Mouse (Mus musculus): ENCODE results near the gene Gnb3. TPM values are rescaled to one million over a fixed set of nuclear protein-coding genes. Genes with fewer than 3 reads are reported as not detected.

The Gnb3 gene
- total and polyA plus RNA-seq, 3 experiments = 0.64 to 4.1 (median 2.2) TPM

DNA sequence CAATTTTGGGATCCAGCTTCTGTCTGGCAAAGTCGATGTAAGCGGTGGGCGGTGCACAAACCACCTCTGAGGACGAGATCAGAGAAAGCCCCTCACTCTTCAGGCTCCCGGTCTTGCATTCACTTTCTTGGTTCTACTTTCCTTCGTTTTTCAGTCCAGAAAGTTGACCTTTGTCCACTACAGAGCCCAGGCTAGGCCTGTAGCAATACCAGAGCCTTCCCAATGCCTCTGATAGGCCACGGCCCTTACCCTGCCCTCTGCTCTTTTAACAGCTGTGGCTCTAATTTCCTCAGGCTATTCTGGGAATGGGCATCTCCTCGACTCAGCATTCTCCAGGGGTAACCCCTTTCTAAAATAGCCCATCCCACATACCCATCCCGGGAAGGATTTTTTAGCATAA lies 27.2 kb downstream of the Gnb3 start:
- in situ Hi-C loops (cut with MboI; ENCODE audit: low pct_ligation_motif_present, low pct_unique_long_range_greater_than_20kb, low sequenced_read_pairs) (no loop called here), dilution Hi-C loops (cut with MboI; ENCODE audit: extremely low pct_ligation_motif_present, extremely low pct_unique_long_range_greater_than_20kb, low sequenced_read_pairs) (no loop called here)
- Histone ChIP-seq H3K4me3 (replicated peaks in 1 of 3; ENCODE audit: low read depth in 2 of 3, low read length in 2 of 3, poor library complexity in 1 of 3) (peak overlapping the region; percentile 73 to 97 (median 82)), H3K27me3 (replicated peaks) (no peaks in the 10 kb centered on the region), H3K79me2 (replicated peaks; ENCODE audit: control insufficient read depth, extremely low read depth, insufficient read depth, poor library complexity, severe bottlenecking) (peaks cover 23% of the 10 kb centered on the region), H3K9me3 (replicated peaks; ENCODE audit: low read length) (no peaks in the 10 kb centered on the region), H3K9ac (ENCODE audit: insufficient read depth, low read depth) (peak overlapping the region; percentile 95), H3K4me2 (ENCODE audit: insufficient read depth, low read depth, poor library complexity, severe bottlenecking) (peak overlapping the region; percentile 68), H3K4me1 (ENCODE audit: control insufficient read depth in 1 of 2, insufficient read depth in 2 of 2) (peaks cover 5 to 38% of the 10 kb centered on the region in 2 experiments), H3K27ac (ENCODE audit: insufficient read depth, low read depth) (no peak overlapping the region; the same call in 1 of the 2 replicates), H3K36me3 (replicated peaks in 1 of 2; ENCODE audit: control insufficient read depth in 1 of 2, insufficient read depth in 1 of 2, low read length in 1 of 2) (peaks cover 53 to 81% of the 10 kb centered on the region in 2 experiments)
- TF ChIP-seq ZNF384 (IDR thresholded peaks at IDR 0.05; ENCODE audit: low read depth, low read length) = no peak
- no peak for TF ChIP-seq CTCF (conservative IDR thresholded peaks at IDR 0.05 in 1 of 2, IDR thresholded peaks at IDR 0.05 in 1 of 2; ENCODE audit: low read depth in 2 of 2, low read length in 2 of 2)
- TF ChIP-seq PAX5 (IDR thresholded peaks at IDR 0.05; ENCODE audit: low read length) = no peak
- no peak for TF ChIP-seq USF1 (IDR thresholded peaks at IDR 0.05; ENCODE audit: low read depth, low read length)
- no peak for TF ChIP-seq SMC3 (IDR thresholded peaks at IDR 0.05; ENCODE audit: low read depth, low read length)
- TF ChIP-seq UBTF (IDR thresholded peaks at IDR 0.05; ENCODE audit: low read depth, low read length) = no peak
- TF ChIP-seq BHLHE40 (IDR thresholded peaks at IDR 0.05; ENCODE audit: low read depth, low read length) = no peak
- no peak for TF ChIP-seq MEF2A (IDR thresholded peaks at IDR 0.05; ENCODE audit: borderline replicate concordance, low read depth, low read length)
- no peak for TF ChIP-seq ELF1 (IDR thresholded peaks at IDR 0.05; ENCODE audit: low read depth, low read length)
- DNase-seq (ENCODE audit: extremely low read depth) = no peak

DNA sequence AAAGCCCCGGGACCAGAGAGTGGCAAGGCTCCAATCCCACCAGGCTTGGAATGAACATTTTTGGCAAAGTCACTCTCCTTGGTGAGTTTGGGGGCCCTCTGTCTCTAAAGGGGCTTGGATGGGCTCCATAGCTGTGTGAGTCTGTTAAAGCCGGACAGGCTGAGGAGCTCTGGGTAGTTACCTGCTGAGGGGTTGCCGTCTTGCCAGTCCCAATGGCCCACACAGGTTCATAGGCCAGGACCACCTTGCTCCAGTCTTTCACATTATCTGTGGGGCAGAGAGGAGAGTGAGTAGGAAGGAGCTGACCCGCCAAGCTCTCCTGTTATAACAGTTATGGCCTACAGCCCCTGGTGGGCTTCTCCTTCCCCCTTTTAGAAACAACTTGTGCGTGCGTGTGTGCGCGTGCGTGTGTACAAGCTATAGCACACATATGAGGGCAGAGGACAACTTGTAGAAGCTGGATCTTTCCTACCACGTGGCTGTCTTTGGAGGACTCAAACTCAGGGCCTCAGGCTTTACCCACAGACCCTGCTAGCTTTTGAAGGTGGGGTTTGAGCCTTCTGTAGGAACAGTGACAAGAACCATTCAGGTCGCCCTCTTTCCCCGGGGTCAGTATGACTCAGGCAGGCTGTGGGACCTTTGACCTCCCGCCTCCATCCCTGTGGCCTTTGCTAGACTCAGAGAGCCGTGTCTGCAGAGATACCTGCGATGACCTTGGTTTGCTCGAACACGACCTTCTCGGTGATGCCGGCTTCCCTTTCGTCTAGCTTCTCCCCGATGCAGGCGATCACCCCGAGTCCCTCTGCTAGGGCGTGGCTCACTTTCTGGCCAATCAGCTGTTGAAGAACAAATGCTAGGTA lies 28.1 kb downstream of the Gnb3 start:
- Histone ChIP-seq H3K4me2 (ENCODE audit: insufficient read depth, low read depth, poor library complexity, severe bottlenecking) (peak overlapping the region; percentile 68), H3K4me3 (replicated peaks in 1 of 3; ENCODE audit: low read depth in 2 of 3, low read length in 2 of 3, poor library complexity in 1 of 3) (peak overlapping the region; percentile 73 to 97 (median 82)), H3K9me3 (replicated peaks; ENCODE audit: low read length) (no peaks in the 10 kb centered on the region), H3K27ac (ENCODE audit: insufficient read depth, low read depth) (no peak overlapping the region), H3K4me1 (ENCODE audit: control insufficient read depth in 1 of 2, insufficient read depth in 2 of 2) (peaks cover 5 to 38% of the 10 kb centered on the region in 2 experiments), H3K79me2 (replicated peaks; ENCODE audit: control insufficient read depth, extremely low read depth, insufficient read depth, poor library complexity, severe bottlenecking) (peaks cover 23% of the 10 kb centered on the region), H3K9ac (ENCODE audit: insufficient read depth, low read depth) (peak overlapping the region; percentile 95), H3K36me3 (replicated peaks in 1 of 2; ENCODE audit: control insufficient read depth in 1 of 2, insufficient read depth in 1 of 2, low read length in 1 of 2) (peaks cover 43 to 78% of the 10 kb centered on the region in 2 experiments), H3K27me3 (replicated peaks) (no peaks in the 10 kb centered on the region)
- no peak for DNase-seq (ENCODE audit: extremely low read depth)
- dilution Hi-C loops (cut with MboI; ENCODE audit: extremely low pct_ligation_motif_present, extremely low pct_unique_long_range_greater_than_20kb, low sequenced_read_pairs) (no loop called here), in situ Hi-C loops (cut with MboI; ENCODE audit: low pct_ligation_motif_present, low pct_unique_long_range_greater_than_20kb, low sequenced_read_pairs) (no loop called here)
- TF ChIP-seq GABPA (IDR thresholded peaks at IDR 0.05; ENCODE audit: insufficient replicate concordance, low read depth, low read length) (no peak), RCOR1 (conservative IDR thresholded peaks at IDR 0.05; ENCODE audit: low read depth, low read length) (no peak), CTCF (conservative IDR thresholded peaks at IDR 0.05 in 1 of 2, IDR thresholded peaks at IDR 0.05 in 1 of 2; ENCODE audit: low read depth in 2 of 2, low read length in 2 of 2) (no peak), POLR2AphosphoS2 (IDR thresholded peaks at IDR 0.05; ENCODE audit: low read depth, low read length) (no peak; the same call in 1 of the 2 replicates), E2F4 (IDR thresholded peaks at IDR 0.05; ENCODE audit: insufficient replicate concordance, low read depth, low read length) (no peak)

All from CH12.LX (cell line).